Mouse (Mus musculus) cerebellum, postnatal 36 days (tissue): ENCODE results near the gene Slc2a8.
A peak's percentile ranks its signal among the peaks of the same experiment; 100 is the strongest.

Source experiments
- DNase-seq, 2 experiments: peaks; one replicate each; pipeline ENCODE4 v3.0.0; 2021 to 2022; ENCODE audit warnings: mixed read lengths in 2 of 2

The Slc2a8 gene

DNA sequence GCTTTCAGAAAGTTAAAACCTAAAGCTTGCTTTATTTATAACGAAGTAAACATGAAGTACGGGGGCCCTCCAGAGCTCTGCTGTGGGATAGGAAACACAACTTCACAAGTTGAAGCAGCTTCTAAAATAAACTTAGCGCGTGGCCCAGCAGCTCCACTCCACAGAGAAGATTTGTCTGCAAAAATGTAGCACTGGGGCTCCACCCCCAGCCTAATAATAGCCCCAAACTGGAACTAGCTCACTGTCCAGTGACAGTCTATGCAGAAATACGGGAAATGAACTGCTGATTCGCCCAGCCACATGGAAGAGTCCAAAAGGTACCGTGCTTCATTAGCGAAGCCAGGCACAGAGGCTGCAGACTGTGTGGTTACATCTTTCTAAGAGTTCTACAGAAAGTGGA, 12.6 kb downstream of the Slc2a8 start:
- DNase-seq = no peak

DNA sequence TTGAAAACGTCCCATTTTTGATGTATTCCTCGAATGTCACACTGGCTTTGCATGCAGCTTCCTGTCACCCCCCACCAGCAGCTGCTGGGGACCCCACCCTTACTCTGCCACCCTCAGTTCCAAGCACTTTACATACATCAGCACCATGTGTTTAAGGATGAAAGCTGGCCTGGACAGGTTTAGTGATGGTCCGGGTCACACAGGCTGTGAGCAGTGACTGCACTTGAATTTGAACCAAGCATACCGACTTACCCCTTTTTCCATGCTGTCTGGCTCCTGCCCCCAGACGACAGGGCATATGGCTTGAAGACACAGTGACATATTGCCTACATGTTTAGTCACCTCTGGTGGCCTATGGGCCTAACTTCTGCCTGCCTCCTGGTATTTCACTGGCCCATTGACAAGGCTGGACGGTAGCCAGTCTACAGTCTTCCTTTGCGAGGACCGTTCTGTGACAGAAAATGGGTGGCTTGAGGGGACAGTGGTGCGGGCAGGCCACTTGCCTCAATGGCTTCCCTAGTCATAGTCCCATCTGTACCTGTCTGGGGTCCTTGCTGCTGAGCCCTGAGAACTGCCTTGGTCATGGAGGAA, 13.8 kb downstream of the Slc2a8 start:
- DNase-seq = peak in 1 of 2 experiments; percentile 34

DNA sequence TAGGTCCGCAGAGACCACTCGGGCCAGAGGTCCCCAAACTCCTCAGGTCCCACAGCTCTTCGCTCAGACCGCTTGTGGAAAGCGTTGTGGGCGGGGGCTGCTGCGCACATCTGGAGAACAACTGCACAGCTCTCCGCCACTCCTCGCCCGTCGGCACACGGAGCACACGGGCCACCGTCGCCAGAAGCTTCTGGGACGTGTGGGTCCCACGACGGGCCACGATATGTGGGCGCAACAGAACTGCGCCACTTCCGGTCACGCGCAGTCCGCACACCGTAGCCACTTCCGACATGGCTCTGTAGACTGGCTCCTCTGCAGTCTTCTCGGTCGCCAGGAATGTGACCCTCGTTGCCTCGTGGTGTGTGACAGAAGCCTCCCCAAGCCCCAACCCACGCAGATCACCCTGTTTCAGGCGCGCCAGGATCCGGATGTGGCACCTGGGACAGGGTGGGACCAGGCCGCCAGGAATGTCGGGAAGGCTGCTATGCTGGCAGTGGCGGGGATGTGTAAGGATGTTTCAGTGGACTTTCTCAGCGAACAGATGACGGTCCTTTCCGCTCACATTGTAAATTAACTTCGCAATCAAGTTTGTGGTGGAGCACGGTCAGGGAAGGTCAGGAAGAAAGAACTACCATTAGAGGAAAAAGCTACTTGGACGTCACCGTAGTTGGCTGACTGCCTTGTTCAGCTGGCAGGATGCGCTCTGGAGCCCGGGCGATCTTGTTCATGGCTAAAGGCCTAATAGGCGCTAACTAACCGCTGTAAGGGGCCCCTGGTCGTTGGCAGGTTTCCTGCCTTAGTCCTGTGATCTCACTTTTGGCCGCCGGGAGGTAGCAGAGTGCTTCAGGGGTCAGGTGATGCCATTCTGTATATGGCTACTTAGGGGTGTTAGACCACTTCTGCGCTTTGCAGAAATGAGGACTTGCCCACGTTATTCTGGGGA, 14.9 kb downstream of the Slc2a8 start:
- DNase-seq = peak; percentile 89

GRCm38 (mm10) chr2:32966184-32966688, 15.6 kb downstream of the Slc2a8 start:
- no peak for DNase-seq

DNA sequence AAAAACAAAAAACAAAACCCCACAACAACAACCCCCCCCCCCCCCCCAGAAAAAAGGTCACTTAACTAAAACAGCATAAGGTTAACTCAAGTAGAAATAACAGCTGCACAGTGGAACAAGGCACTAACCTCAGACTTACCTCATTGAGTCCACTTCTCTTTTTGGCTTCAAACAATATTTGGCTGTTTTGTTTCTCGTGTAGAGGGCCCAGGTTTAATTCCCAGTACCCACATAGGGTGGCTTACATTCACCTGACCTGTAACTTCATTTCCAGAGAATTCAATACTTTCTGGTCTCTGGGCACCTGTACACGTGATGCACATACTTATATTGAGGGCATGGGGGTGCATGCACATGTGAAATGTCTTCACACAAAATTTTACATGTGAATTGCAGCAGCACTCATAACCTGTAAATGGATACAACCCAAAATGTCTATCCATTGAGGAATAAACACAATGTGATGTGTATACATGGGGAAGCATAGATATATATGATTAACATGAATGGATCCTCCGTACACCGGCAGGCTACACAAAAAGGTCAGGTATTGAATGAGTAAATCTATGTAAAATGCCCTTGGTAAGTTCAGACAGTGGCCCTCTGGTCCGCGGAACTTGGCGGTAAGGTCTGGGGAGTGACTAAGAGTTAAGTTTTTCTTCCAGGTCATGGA, 16.2 kb downstream of the Slc2a8 start:
- no peak for DNase-seq

DNA sequence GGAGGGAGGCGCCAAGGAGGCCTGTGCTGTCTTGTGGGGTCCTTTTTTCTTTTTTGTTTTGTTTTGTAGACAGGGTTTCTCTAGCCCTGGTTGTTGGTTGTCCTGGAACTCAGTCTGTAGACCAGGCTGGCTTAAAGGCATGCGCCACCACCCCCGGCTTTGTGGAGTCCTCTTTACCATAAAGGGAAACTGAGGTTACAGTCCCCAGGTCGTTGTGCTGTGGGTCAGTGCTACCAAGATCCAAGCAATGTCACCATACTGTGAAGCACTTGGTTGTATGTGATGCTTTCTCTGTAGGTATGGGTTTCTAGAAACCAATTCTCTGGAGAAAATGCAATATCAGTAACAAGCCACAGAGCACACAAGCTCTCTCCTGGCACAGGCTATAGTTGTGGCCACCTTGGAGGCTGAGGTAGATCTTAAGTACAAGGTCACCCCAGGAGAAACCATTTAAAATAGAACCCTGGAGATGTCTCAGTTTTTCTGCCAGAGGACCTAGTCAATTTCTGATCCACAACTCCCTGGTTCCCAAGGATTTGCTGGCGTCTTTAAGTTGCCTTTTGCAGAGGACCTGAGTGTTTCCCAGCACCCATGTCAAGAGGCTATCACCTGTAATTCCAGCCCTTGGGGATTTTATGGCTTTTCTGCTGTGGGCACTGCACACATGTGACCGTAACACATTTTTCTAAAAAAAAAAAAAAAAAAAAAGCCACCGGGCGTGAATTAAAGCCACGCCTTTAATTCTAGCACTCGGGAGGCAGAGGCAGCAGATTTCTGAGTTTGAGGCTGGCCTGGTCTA, 17.0 kb downstream of the Slc2a8 start:
- DNase-seq = no peak

GRCm38 (mm10) chr2:32963981-32964380, 17.9 kb downstream of the Slc2a8 start:
- no peak for DNase-seq

DNA sequence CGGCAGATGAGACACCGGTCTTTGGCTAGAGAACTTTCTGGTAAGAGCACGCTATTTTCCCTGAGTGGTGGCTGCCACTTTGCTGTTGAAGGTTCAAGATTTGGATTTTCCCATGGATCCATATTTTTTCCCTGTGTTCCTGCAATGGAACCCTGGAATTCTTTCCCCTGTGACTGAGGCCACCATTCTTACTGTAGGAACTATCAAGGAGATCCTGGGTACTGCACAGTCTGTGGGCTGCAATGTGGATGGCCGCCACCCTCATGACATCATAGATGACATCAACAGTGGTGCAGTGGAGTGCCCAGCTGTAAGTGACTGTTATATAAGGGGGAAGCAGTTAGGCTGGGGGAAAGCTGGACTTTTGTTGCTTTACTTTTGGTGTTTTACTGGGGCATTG, 18.3 kb downstream of the Slc2a8 start:
- no peak for DNase-seq

DNA sequence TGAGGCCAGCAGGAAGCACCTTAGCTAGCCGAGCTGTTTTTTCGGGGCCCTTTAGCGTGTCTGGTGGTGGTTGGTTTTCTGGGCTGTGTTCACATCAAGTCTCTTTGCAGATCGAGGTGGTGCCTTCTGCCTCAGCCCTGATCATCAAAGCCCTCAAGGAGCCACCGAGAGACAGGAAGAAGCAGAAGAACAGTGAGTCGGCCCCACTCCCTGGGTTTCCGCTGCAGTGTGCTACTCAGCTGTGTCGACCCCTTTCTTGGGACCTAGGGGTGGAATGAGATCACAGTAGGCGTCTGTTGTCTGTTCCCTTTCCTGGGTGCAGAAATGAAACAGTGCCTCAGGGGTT, 19.0 kb downstream of the Slc2a8 start:
- DNase-seq = no peak

- DNase-seq = no peak
Measured at GRCm38 (mm10) chr2:32962062-32962874, 19.6 kb downstream of the Slc2a8 start.

DNA sequence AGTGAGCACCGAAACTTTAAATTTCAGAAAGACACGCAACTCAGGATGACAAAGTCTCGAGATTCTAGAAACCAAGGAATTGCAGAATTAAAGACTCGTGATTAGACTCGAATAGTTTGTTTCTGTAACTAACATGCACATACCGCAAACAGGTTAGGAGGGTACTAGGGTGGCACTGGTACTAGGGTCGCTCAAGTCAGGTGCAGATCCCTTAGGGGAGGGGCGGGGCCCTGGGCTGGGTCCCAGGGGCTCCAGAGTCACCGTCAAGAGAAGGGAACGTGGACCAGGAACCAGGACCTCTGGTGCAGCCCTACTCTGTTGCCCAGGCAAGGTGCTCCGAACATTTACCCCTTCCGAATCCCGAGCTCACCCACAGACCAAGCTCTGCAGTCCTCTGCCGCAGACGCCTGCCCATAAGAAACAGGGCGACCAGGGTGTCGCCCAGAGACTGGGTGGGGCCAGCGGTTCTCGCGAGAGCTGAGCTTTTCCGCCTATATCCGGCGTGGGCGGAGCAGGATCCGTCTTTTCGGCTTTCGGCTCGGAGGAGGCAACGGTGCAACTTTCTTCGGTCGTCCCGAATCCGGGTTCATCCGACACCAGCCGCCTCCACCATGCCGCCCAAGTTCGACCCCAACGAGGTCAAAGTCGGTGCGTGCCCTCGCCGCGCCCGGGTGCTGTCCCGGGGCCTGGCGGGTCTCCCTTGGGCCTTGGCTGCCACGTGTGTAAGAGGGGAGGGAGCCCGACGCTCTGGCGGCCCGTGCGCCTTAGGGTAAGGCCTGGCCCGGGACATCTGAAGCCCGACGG, 20.5 kb downstream of the Slc2a8 start, which contains the start of the genes Rpl12 and Lrsam1:
TSS of gene Rpl12 (plus strand) at position 368 of the 804 bp plus-strand sequence.
TSS of gene Lrsam1 (minus strand) at position 423 of the 804 bp plus-strand sequence.
- peak; percentile 90 to 93 for DNase-seq

DNA sequence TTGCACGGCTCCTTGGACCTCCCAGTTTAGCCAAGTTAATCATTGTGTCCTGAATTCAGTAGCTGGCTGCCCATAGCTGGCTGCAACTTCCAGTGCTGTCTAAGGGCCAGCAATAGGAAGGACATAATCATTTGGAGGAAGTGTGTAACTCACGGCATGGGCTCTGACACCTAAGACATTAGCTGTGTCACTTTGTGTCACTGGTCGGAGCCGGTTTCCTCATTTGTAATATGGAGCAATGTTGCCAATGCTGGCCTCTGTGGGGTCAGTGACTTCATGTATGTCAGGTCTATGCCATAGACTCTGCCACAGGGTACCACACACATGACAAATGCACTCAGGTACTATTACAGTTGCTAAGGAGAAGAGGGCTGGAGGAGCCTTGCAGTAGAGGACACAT, 21.6 kb downstream of the Slc2a8 start:
- DNase-seq = no peak

- DNase-seq = no peak
Measured at GRCm38 (mm10) chr2:32957344-32957743, 24.5 kb downstream of the Slc2a8 start.

- no peak for DNase-seq
Measured at GRCm38 (mm10) chr2:32954581-32954980, 27.3 kb downstream of the Slc2a8 start.

GRCm38 (mm10) chr2:32947454-32947853, 34.4 kb downstream of the Slc2a8 start:
- DNase-seq = no peak

- DNase-seq = no peak
Measured at GRCm38 (mm10) chr2:32940483-32940882, 41.4 kb downstream of the Slc2a8 start.

GRCm38 (mm10) chr2:32939418-32939817, 42.5 kb downstream of the Slc2a8 start:
- peak in 1 of 2 experiments; percentile 45 for DNase-seq

DNA sequence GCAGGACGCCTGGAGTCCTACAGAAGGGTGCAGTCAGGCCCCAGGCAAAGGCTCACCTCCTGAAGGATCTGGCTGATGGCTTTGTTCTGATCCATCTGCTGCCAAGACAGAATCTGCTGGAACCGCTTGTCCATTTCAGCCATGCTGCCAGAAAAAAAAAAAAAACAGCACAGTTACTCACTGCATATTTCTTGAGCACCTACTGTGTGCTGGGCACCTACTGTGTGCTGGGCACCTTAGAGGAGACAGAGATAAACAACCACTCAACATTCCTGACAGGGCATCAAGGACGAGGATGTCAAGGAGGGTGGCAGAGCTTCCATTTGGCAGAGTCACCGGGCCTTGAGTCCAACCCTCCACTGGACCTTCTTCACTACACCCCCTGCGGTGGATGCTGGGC, 43.1 kb downstream of the Slc2a8 start:
- no peak for DNase-seq

DNA sequence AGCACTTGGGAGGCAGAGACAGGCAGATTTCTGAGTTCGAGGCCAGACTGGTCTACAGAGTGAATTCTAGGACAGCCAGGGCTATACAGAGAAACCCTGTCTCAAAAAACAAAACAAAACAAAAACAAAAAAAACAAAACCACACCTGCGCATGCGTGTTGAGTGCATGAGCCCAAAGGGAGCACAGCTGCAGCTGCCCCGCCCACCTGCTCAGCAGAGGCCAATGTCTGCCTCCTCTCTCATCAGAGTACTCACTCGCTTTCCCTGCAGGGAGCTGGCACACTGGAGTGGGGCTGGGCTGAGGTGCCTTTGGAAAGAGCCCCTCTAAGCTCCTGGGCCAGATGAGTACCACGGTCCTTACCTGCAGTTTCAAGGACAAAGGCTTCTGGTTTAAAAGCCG, 50.2 kb downstream of the Slc2a8 start:
- no peak for DNase-seq

GRCm38 (mm10) chr2:32928947-32929829, 52.7 kb downstream of the Slc2a8 start:
- DNase-seq = no peak
